Mouse (Mus musculus) cerebellum, adult 2 months (tissue): Measurements from ENCODE around the gene Tle3.

Source experiments
- CTCF ChIP-seq: fragments of 200-500 bp; IDR thresholded peaks from 2 replicates; pipeline ENCODE4 v1.5.1; 2011; ENCODE audit warnings: low read depth, mild to moderate bottlenecking, control low read depth, low read length, moderate library complexity, borderline replicate concordance; ENCODE audit not compliant: insufficient read depth
- POLR2A ChIP-seq: fragments of 200-500 bp; IDR thresholded peaks from 2 replicates; pipeline ENCODE4 v1.6.1; 2011; ENCODE audit warnings: low read length, control low read depth, borderline replicate concordance; ENCODE audit not compliant: insufficient read depth

DNA sequence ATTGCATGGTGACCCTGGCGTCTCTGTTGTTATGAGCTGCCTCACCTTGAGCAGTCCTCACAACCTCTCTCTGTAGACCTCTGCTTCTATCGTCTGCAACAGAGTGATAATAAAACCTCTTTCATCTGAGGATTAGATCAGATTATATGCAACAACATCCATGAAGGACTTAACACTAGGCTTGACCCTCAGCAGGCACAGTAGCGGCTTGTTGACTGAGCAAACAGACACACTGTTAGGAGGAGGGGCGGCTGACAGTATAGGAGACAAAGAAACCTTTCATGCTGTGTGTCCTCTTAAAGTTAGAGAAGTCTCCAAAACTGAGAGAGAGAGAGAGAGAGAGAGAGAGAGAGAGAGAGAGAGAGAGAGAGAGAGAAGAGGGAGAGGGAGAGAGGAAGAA lies 89.7 kb downstream of the Tle3 start:
- TF ChIP-seq CTCF (no peak), POLR2A (no peak)
